Mouse (Mus musculus) spleen, adult 2 months (tissue): Measurements from ENCODE around the gene Jund.

Source experiments
- CTCF ChIP-seq: fragments of 200-500 bp; IDR thresholded peaks from 2 replicates; pipeline ENCODE4 v1.5.1; 2011; ENCODE audit warnings: mild to moderate bottlenecking, inconsistent platforms; ENCODE audit not compliant: insufficient read depth, insufficient read length, insufficient replicate concordance; ENCODE audit errors: extremely low read depth
- POLR2A ChIP-seq: fragments of 200-500 bp; IDR thresholded peaks from 2 replicates; pipeline ENCODE4 v1.6.1; 2011; ENCODE audit warnings: low read depth, low read length, inconsistent platforms

DNA sequence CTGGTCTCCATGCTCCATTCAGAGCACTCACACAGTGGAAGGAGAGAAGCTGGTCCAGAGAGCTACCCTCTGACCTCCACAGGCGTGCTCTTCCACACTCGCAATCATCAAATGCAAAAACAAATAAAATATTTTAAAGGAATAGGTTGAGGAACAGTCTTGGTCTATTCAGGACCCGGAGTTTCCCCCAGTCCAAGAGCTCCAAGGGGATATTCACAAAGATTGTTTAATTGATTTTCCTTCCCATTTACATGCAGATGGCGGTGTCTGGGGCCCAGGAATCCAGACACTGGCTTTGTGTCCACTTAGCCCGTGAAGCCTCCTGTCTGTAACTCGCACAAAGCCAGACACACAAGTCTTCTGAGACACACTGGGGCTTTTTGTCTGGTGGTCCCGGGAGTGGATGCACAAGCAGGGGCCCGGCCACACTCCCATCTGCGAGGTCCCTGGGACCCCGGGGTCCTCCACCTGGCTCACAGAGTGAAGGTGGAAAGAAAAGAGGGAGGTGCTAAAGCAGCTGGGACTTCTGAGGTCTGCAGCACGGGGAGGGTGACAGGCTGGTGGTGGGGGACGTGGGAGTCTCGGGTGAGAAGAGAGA is 42.5 kb upstream of the Jund start:
- TF ChIP-seq POLR2A (no peak), CTCF (no peak)
